ENCODE assay signal across 8 mouse cellular contexts in the genomic region with DNA sequence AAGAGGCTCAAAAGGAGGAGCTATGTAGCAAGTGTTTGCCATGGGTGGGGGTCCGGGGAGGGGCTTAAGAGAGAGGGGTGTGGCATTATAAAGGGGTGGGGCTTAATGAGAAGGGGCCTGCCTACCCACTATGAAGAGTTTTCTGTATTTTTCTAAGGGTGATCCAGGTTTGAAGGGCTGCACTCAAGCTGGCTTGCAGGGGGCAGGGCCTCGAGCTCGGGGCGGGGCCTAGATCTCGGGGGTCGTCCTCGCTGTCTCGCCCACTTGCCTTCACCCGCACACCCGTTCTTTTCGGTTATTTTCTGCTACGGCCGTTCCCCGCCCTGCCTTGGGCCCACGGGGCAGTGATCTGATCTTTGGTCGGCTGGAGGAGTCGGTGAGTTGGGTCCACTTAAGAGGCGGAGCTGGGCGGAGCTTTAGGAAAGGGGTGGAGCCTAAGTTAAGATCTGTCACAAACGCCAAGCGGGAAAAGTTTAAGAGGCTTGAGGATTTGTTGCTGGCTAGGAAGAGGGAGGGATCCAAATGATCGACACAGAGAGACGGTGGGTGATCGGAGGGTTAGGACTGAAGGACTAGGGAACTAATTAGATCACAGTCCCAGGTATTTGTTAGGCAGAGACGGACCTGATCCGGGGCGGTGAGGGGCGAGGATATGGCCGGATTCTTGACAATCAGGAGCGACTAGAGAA. TPM values are rescaled to one million over a fixed set of nuclear protein-coding genes. Genes with fewer than 3 reads are reported as not detected.
A peak's percentile ranks its signal among the peaks of the same experiment; 100 is the strongest.
DNase-seq lines count a peak whose midpoint lies in the region; ATAC-seq and TF ChIP-seq lines count a peak whose summit lies in the region.

TSS of gene Ggn (plus strand) at position 145 of the 689 bp plus-strand sequence.
TSS of gene Spred3 (minus strand) at position 346 of the 689 bp plus-strand sequence.

- no peak for TF ChIP-seq CTCF in embryonic fibroblast, embryonic 13.5 days (IDR thresholded peaks at IDR 0.05; ENCODE audit: borderline replicate concordance, insufficient read depth, low read length)

- WGBS in heart, embryonic 11.5 days (ENCODE audit: insufficient replicate concordance): under 1% methylated on average over 30 of the region's 30 CpGs
- 1% methylated on average over 30 of the region's 30 CpGs for WGBS in kidney, embryonic 14.5 days
- under 1% methylated on average over 30 of the region's 30 CpGs for WGBS in lung, embryonic 15.5 days
- WGBS in neural tube, embryonic 15.5 days: under 1% methylated on average over 30 of the region's 30 CpGs

- peaks cover 20% of the 10 kb centered on the region for H3K36me3 ChIP-seq in ES-E14 (ENCODE audit: control insufficient read depth, insufficient read depth, low read length, poor library complexity, severe bottlenecking)
- H3K36me3 ChIP-seq in heart, embryonic 11.5 days (ENCODE audit: control insufficient read depth, insufficient read depth, low read length): peaks cover 13% of the 10 kb centered on the region
- H3K36me3 ChIP-seq in kidney, embryonic 14.5 days (ENCODE audit: control insufficient read depth, insufficient read depth, low read length): peaks cover 19% of the 10 kb centered on the region
- peaks cover 22% of the 10 kb centered on the region for H3K36me3 ChIP-seq in lung, embryonic 15.5 days
- H3K36me3 ChIP-seq in neural tube, embryonic 15.5 days: peaks cover 30% of the 10 kb centered on the region

- peak; percentile 64 for TF ChIP-seq POLR2A in embryonic fibroblast, embryonic 13.5 days (IDR thresholded peaks at IDR 0.05; ENCODE audit: low read depth, low read length)

- peak within 1 kb of the TSS; percentile 81 for H3K4me2 ChIP-seq in heart, embryonic 11.5 days
- H3K4me2 ChIP-seq in kidney, embryonic 14.5 days (replicated peaks; ENCODE audit: low read depth, low read length): peak within 1 kb of the TSS; percentile 77
- peak within 1 kb of the TSS; percentile 91 for H3K4me2 ChIP-seq in lung, embryonic 15.5 days
- peak within 1 kb of the TSS; percentile 78 for H3K4me2 ChIP-seq in neural tube, embryonic 15.5 days

- peaks cover 4 to 25% of the 10 kb centered on the region in 2 experiments; a peak in 3 of 4 replicates for H3K4me1 ChIP-seq in ES-E14 (ENCODE audit: control insufficient read depth in 2 of 2, insufficient read depth in 2 of 2, low read length in 2 of 2, poor library complexity in 1 of 2)
- peaks cover 9% of the 10 kb centered on the region for H3K4me1 ChIP-seq in embryonic fibroblast, embryonic 13.5 days (ENCODE audit: control insufficient read depth, insufficient read depth, low read length)
- peaks cover 17% of the 10 kb centered on the region for H3K4me1 ChIP-seq in heart, embryonic 11.5 days (ENCODE audit: control insufficient read depth, insufficient read depth, low read length)
- H3K4me1 ChIP-seq in kidney, embryonic 14.5 days (ENCODE audit: control insufficient read depth, insufficient read depth, low read length): peaks cover 28% of the 10 kb centered on the region
- H3K4me1 ChIP-seq in lung, embryonic 15.5 days: peaks cover 42% of the 10 kb centered on the region
- peaks cover 44% of the 10 kb centered on the region for H3K4me1 ChIP-seq in neural tube, embryonic 15.5 days

- peak within 1 kb of the TSS; percentile 62 for H3K27ac ChIP-seq in ES-E14 (ENCODE audit: insufficient read depth, low read depth, low read length, poor library complexity, severe bottlenecking)
- H3K27ac ChIP-seq in embryonic fibroblast, embryonic 13.5 days (ENCODE audit: insufficient read depth, low read length): peak within 1 kb of the TSS; percentile 84
- peak within 1 kb of the TSS; percentile 1; the same call in 1 of the 2 replicates for H3K27ac ChIP-seq in heart, embryonic 11.5 days (ENCODE audit: low read depth, low read length)
- H3K27ac ChIP-seq in kidney, embryonic 14.5 days (ENCODE audit: low read depth, low read length): peak within 1 kb of the TSS; percentile 82
- peak within 1 kb of the TSS; percentile 85 for H3K27ac ChIP-seq in lung, embryonic 15.5 days
- peak within 1 kb of the TSS; percentile 92 for H3K27ac ChIP-seq in neural tube, embryonic 15.5 days (replicated peaks)

- peak within 1 kb of the TSS; percentile 71 to 99 for H3K4me3 ChIP-seq in ES-E14 (ENCODE audit: insufficient read depth in 1 of 2, low read depth in 1 of 2, low read length in 2 of 2, poor library complexity in 1 of 2, severe bottlenecking in 1 of 2)
- H3K4me3 ChIP-seq in embryonic fibroblast, embryonic 13.5 days (ENCODE audit: insufficient read depth, low read length): peak within 1 kb of the TSS; percentile 84
- H3K4me3 ChIP-seq in heart, embryonic 11.5 days (ENCODE audit: low read depth, low read length): peak within 1 kb of the TSS; percentile 71
- H3K4me3 ChIP-seq in kidney, embryonic 14.5 days (ENCODE audit: low read length): peak within 1 kb of the TSS; percentile 65
- H3K4me3 ChIP-seq in lung, embryonic 15.5 days: peak within 1 kb of the TSS; percentile 61
- peak within 1 kb of the TSS; percentile 78 for H3K4me3 ChIP-seq in neural tube, embryonic 15.5 days (replicated peaks)

- peaks cover 59% of the 10 kb centered on the region for H3K27me3 ChIP-seq in heart, embryonic 11.5 days (ENCODE audit: control insufficient read depth, insufficient read depth, low read length)
- H3K27me3 ChIP-seq in kidney, embryonic 14.5 days (ENCODE audit: control insufficient read depth, insufficient read depth, low read length): peaks cover 32% of the 10 kb centered on the region
- peaks cover 59% of the 10 kb centered on the region for H3K27me3 ChIP-seq in lung, embryonic 15.5 days
- H3K27me3 ChIP-seq in neural tube, embryonic 15.5 days (replicated peaks): peaks cover 43% of the 10 kb centered on the region

- peak within 1 kb of the TSS; percentile 74 for H3K9ac ChIP-seq in ES-E14 (ENCODE audit: insufficient read depth, low read depth, low read length, poor library complexity, severe bottlenecking)
- H3K9ac ChIP-seq in heart, embryonic 11.5 days (ENCODE audit: low read depth, low read length): peak within 1 kb of the TSS; percentile 70
- peak within 1 kb of the TSS; percentile 66 for H3K9ac ChIP-seq in kidney, embryonic 14.5 days (ENCODE audit: low read depth, low read length)
- H3K9ac ChIP-seq in lung, embryonic 15.5 days: peak within 1 kb of the TSS; percentile 44
- peak within 1 kb of the TSS; percentile 72 for H3K9ac ChIP-seq in neural tube, embryonic 15.5 days (replicated peaks)

- in situ Hi-C loops in ES-E14 (cut with MboI; ENCODE audit: low sequenced_read_pairs in 2 of 2, unreplicated experiment in 2 of 2): no loop called here

- H3K9me3 ChIP-seq in ES-E14 (ENCODE audit: control insufficient read depth, insufficient read depth, low read depth, low read length): no peaks in the 10 kb centered on the region
- H3K9me3 ChIP-seq in heart, embryonic 11.5 days (replicated peaks; ENCODE audit: control insufficient read depth, low read length): no peaks in the 10 kb centered on the region
- H3K9me3 ChIP-seq in kidney, embryonic 14.5 days (ENCODE audit: control insufficient read depth, low read length): no peaks in the 10 kb centered on the region
- H3K9me3 ChIP-seq in lung, embryonic 15.5 days: no peaks in the 10 kb centered on the region
- H3K9me3 ChIP-seq in neural tube, embryonic 15.5 days (replicated peaks): no peaks in the 10 kb centered on the region

- no peak for DNase-seq in ES-E14 (ENCODE audit: low read depth, low spot score)
- DNase-seq in adrenal gland, postnatal 36 days: peak; percentile 82 to 90
- peak; percentile 80 to 81 for DNase-seq in urinary bladder, postnatal 36 days (ENCODE audit: low spot score in 2 of 2)

- ATAC-seq in heart, embryonic 11.5 days (replicated peaks; ENCODE audit: insufficient number of reproducible peaks, low FRiP score, low TSS enrichment): peak; percentile 47
- ATAC-seq in kidney, embryonic 14.5 days (ENCODE audit: low FRiP score, low TSS enrichment): peak; percentile 78
- peak; percentile 58 for ATAC-seq in lung, embryonic 15.5 days (ENCODE audit: borderline replicate concordance, extremely low read depth, low FRiP score, low TSS enrichment)
- ATAC-seq in neural tube, embryonic 15.5 days (ENCODE audit: low FRiP score): peak; percentile 76

TF ChIP-seq in ES-E14, 5 proteins besides CTCF, POLR2A, EP300 and RAD21:
- TF ChIP-seq MAFK (IDR thresholded peaks at IDR 0.05; ENCODE audit: insufficient read depth, low read depth, low read length) (no peak), ZNF384 (IDR thresholded peaks at IDR 0.05; ENCODE audit: low read depth, low read length) (no peak), HCFC1 (IDR thresholded peaks at IDR 0.05; ENCODE audit: borderline replicate concordance, insufficient read depth, low read length) (no peak), ZC3H11A (IDR thresholded peaks at IDR 0.05; ENCODE audit: borderline replicate concordance, low read depth, low read length) (no peak), CHD2 (IDR thresholded peaks at IDR 0.05; ENCODE audit: low read depth, low read length) (no peak)

RNA-seq across cellular contexts. Expression of gene Ggn, which starts in this region (rescaled TPM):
- 0.67 and 1.2 TPM in 2 replicates for total RNA-seq in ES-E14 (2012; rRNA removed)
- 1 to 10 TPM; 1.2 to 2.3 TPM for total RNA-seq in adrenal gland, postnatal 36 days (2021)
- polyA plus RNA-seq in embryonic fibroblast, embryonic 13.5 days (2011; ENCODE audit: insufficient read length, low read depth, missing spikeins): 1.2 and 1.3 TPM in 2 replicates
- polyA plus RNA-seq in heart, embryonic 11.5 days (2014; fragmentation: Nextera tagmentation; extraction: Ambion mirVana): 0.42 and 1.1 TPM in 2 replicates
- 0.47 and 0.91 TPM in 2 replicates for polyA plus RNA-seq in kidney, embryonic 14.5 days (2014; fragmentation: Nextera tagmentation; extraction: Ambion mirVana)
- polyA plus RNA-seq in lung, embryonic 15.5 days (2015; fragmentation: Nextera tagmentation; extraction: Ambion mirVana): 0.34 and 0.74 TPM in 2 replicates
- polyA plus RNA-seq in neural tube, embryonic 15.5 days (2015; fragmentation: Nextera tagmentation; extraction: Ambion mirVana): 0.46 and 1.0 TPM in 2 replicates

RNA-seq across cellular contexts. Expression of gene Spred3, which starts in this region (rescaled TPM):
- total RNA-seq in ES-E14 (2012; rRNA removed): 5.1 and 6.2 TPM in 2 replicates
- total RNA-seq in adrenal gland, postnatal 36 days (2021): 1 to 10 TPM; 5.5 to 6.1 TPM
- 31.2 and 56.4 TPM in 2 replicates for polyA plus RNA-seq in embryonic fibroblast, embryonic 13.5 days (2011; ENCODE audit: insufficient read length, low read depth, missing spikeins)
- 2.5 and 3.5 TPM in 2 replicates for polyA plus RNA-seq in heart, embryonic 11.5 days (2014; fragmentation: Nextera tagmentation; extraction: Ambion mirVana)
- 6.0 and 6.4 TPM in 2 replicates for polyA plus RNA-seq in kidney, embryonic 14.5 days (2014; fragmentation: Nextera tagmentation; extraction: Ambion mirVana)
- polyA plus RNA-seq in lung, embryonic 15.5 days (2015; fragmentation: Nextera tagmentation; extraction: Ambion mirVana): 1.4 and 2.3 TPM in 2 replicates
- 10.5 and 11.7 TPM in 2 replicates for polyA plus RNA-seq in neural tube, embryonic 15.5 days (2015; fragmentation: Nextera tagmentation; extraction: Ambion mirVana)

Comparison
In these comparisons a context has a peak if more than half of its experiments do, and no peak if none do; other contexts are left out.
1. H3K27ac ChIP-seq: peak in every context shown above with its lines; median percentile 92 in neural tube, embryonic 15.5 days; 85 in lung, embryonic 15.5 days; 84 in embryonic fibroblast, embryonic 13.5 days; 82 in kidney, embryonic 14.5 days; 62 in ES-E14; 1 in heart, embryonic 11.5 days.